Mouse (Mus musculus) E14TG2a.4 (cell line): ENCODE results near the gene 1700017B05Rik.

Experiments
- CTCF ChIP-seq: conservative IDR thresholded peaks from 2 replicates; pipeline ENCODE4 v1.5.1; 2014; ENCODE audit warnings: low read length
- NANOG ChIP-seq: IDR thresholded peaks from 2 replicates; pipeline ENCODE4 v1.6.1; 2014; ENCODE audit warnings: borderline replicate concordance, low read length, mixed read lengths
- POU5F1 ChIP-seq: IDR thresholded peaks from 2 replicates; pipeline ENCODE4 v1.6.1; 2014; ENCODE audit warnings: low read length, borderline replicate concordance

- TF ChIP-seq POU5F1: no peak
- no peak for TF ChIP-seq CTCF
- TF ChIP-seq NANOG: no peak
Measured at GRCm38 (mm10) chr9:57233767-57234166, 28.6 kb downstream of the 1700017B05Rik start.
